Mouse (Mus musculus) kidney, embryonic 16.5 days (tissue): ENCODE measurements around the gene Tmem198b. TPM values are rescaled to one million over a fixed set of nuclear protein-coding genes. Genes with fewer than 3 reads are reported as not detected.
"Not testable (repeated sequence)": the region's sequence is repeated elsewhere in the genome, so short reads cannot be mapped to it uniquely, and the experiment has no call there.

Experiments
- ATAC-seq: fragments of 200-750 bp; cut with Nextera tagmentation; 2 replicates; pipeline ENCODE4 v1.8.0; 2017; ENCODE audit warnings: moderate TSS enrichment; ENCODE audit not compliant: low FRiP score, low TSS enrichment
- H3K27ac ChIP-seq: fragments of 300-500 bp; sonication (generic); 2 replicates; pipeline ENCODE4 v1.5.1; 2014; ENCODE audit warnings: low read length
- H3K27me3 ChIP-seq: fragments of 300-500 bp; sonication (generic); 2 replicates; pipeline ENCODE4 v1.6.1; 2014; ENCODE audit warnings: low read length, control low read depth, mixed read lengths; ENCODE audit not compliant: insufficient read depth
- H3K36me3 ChIP-seq: fragments of 300-500 bp; sonication (generic); 2 replicates; pipeline ENCODE4 v1.6.1; 2014; ENCODE audit warnings: low read length, control low read depth, mixed read lengths; ENCODE audit not compliant: insufficient read depth
- H3K4me1 ChIP-seq: fragments of 300-500 bp; sonication (generic); 2 replicates; pipeline ENCODE4 v1.6.1; 2014; ENCODE audit warnings: low read length, control low read depth, mixed read lengths; ENCODE audit not compliant: insufficient read depth
- H3K4me2 ChIP-seq: fragments of 300-500 bp; sonication (generic); replicated peaks from 2 replicates; pipeline ENCODE4 v1.6.1; 2014; ENCODE audit warnings: low read depth, low read length
- H3K4me3 ChIP-seq: fragments of 300-500 bp; sonication (generic); 2 replicates; pipeline ENCODE4 v1.5.1; 2014; ENCODE audit warnings: mild to moderate bottlenecking, low read length
- H3K9ac ChIP-seq: fragments of 300-500 bp; sonication (generic); replicated peaks from 2 replicates; pipeline ENCODE4 v1.6.1; 2014; ENCODE audit warnings: low read length
- H3K9me3 ChIP-seq: fragments of 300-500 bp; sonication (generic); 2 replicates; pipeline ENCODE4 v1.6.1; 2016; ENCODE audit warnings: low read length, control low read depth
- WGBS: fragments of 180-500 bp; shearing (Covaris S2); extraction: QIAGEN DNeasy Blood & Tissue Kit; methylation state at CpG from one replicate; pipeline ENCODE4 v1.1.7; 2014; 5-methylcytosine and 5-hydroxymethylcytosine counted together
- polyA plus RNA-seq: library from polyadenylated mRNA; unstranded; fragments of >200 nt; fragmentation: Nextera tagmentation; extraction: Ambion mirVana; gene quantifications from 2 replicates; pipeline ENCODE4 v1.2.1, GENCODE M21; 2015

Gene Tmem198b
- polyA plus RNA-seq, 1 experiment from 2014 or later, result 19.3 TPM

DNA sequence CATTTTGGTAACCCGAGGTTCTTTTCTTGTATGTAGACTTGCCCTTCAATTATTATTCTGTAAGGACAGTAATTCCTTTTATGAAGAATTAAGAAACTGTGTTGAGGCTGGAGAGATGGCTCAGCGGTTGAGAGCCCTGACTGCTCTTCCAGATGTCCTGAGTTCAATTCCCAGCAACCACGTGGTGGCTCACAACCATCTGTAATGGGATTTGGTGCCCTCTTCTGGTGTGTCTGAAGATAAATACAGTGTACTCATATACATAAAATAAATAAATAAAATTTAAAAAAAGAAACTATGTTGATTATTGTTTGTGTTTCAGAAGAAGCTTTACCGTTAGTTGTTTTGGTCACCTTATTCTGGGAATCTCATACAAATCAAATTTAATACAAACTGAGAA is 18.9 kb upstream of the Tmem198b start:
- H3K4me1 ChIP-seq, result peaks cover 19% of the 10 kb centered on the region
- peaks cover 19% of the 10 kb centered on the region; the same call in 1 of the 2 replicates for H3K36me3 ChIP-seq
- H3K9ac ChIP-seq, H3K27ac ChIP-seq, ATAC-seq, H3K9me3 ChIP-seq, H3K27me3 ChIP-seq: not testable (repeated sequence)
- H3K4me2 ChIP-seq, result peak overlapping the region; percentile 94
- WGBS, result 79% methylated on average over 4 of the region's 4 CpGs
- peak overlapping the region; percentile 85 for H3K4me3 ChIP-seq

- Histone ChIP-seq H3K4me2 (peak overlapping the region; percentile 94), H3K9ac (peak overlapping the region; percentile 86), H3K36me3 (peaks cover 23% of the 10 kb centered on the region), H3K9me3 (no peaks in the 10 kb centered on the region), H3K4me3 (peak overlapping the region; percentile 85), H3K4me1 (peaks cover 19% of the 10 kb centered on the region), H3K27ac (peak overlapping the region; percentile 44; the same call in 1 of the 2 replicates), H3K27me3 (no peaks in the 10 kb centered on the region)
- WGBS, result 2% methylated on average over 13 of the region's 13 CpGs
- peak; percentile 5; the same call in 1 of the 2 replicates for ATAC-seq
Measured at GRCm38 (mm10) chr10:128822135-128822534, 18.0 kb upstream of the Tmem198b start.

DNA sequence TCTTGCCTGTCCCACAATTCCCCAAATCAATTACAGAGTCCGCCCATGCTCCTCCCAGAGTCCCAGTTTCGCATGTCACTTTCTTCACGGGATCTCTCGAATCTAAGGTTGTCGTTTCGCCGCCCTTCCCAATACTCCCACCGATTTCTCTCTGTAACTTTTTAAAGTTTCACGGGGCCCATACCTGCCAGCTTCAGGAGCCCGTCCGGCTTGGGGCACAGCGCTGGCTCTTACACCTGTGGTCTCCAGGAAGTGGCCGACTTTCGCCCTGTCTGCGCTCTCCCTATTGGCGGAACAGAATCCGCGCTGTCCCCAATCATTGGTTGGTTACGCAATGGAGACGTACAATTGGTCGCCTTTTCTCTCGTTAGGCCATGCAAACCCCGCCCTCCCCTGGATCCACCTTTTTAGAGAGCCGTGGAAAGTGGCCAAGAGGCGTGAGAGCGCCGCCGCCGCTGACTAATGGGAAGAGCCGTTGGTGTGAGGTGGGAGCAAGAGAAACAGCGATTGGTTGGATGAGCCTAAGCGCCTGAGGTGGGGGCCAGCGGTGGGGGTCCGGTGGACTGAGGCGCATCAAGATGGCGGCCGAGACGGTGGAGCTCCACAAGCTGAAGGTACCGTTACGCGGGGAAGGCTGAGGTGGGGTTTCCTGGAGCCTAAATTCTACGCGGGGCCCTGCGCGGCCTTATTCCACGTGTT is 17.3 kb upstream of the Tmem198b start, which contains the start of gene Ormdl2:
Gene Ormdl2, minus strand, starts transcription at position 288 of the 699 bp plus-strand sequence.
- under 1% methylated on average over 46 of the region's 46 CpGs for WGBS
- no peaks in the 10 kb centered on the region for H3K27me3 ChIP-seq
- peak within 1 kb of the TSS; percentile 86 for H3K9ac ChIP-seq
- H3K9me3 ChIP-seq, result no peaks in the 10 kb centered on the region
- H3K36me3 ChIP-seq, result peaks cover 29% of the 10 kb centered on the region
- H3K4me1 ChIP-seq, result peaks cover 19% of the 10 kb centered on the region
- H3K4me3 ChIP-seq, result peak within 1 kb of the TSS; percentile 85
- peak; percentile 100 for ATAC-seq
- peak within 1 kb of the TSS; percentile 44; the same call in 1 of the 2 replicates for H3K27ac ChIP-seq
- peak within 1 kb of the TSS; percentile 94 for H3K4me2 ChIP-seq

GRCm38 (mm10) chr10:128820217-128820616 is 16.0 kb upstream of the Tmem198b start:
- Histone ChIP-seq H3K4me2 (no peak overlapping the region), H3K27me3 (no peaks in the 10 kb centered on the region), H3K9me3 (no peaks in the 10 kb centered on the region), H3K9ac (no peak overlapping the region), H3K4me3 (no peak overlapping the region), H3K4me1 (peaks cover 19% of the 10 kb centered on the region), H3K27ac (no peak overlapping the region), H3K36me3 (peaks cover 39% of the 10 kb centered on the region)
- no peak for ATAC-seq
- WGBS, result 88% methylated on average over 4 of the region's 4 CpGs

DNA sequence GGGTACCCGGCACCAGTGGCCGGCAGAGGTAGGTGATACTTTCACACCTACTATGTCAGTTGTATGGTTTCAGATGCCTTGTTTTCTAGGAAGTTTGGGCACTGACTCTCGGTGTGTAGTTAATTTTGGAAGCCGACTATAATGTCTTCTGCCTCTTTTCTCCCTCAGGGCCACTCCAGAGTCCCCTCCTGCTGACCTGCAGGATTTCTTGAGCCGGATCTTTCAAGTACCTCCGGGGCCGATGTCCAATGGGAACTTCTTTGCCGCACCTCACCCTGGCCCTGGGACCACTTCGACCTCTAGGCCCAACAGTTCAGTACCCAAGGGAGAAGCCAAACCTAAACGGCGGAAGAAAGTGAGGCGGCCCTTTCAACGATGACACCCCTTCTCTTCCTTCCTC is 12.9 kb upstream of the Tmem198b start, which contains the start of gene Sarnp:
Gene Sarnp, plus strand, starts transcription at position 301 of the 400 bp plus-strand sequence.
- WGBS, result 88% methylated on average over 13 of the region's 13 CpGs
- H3K4me2 ChIP-seq, result no peak within 1 kb of the TSS
- peaks cover 49% of the 10 kb centered on the region for H3K36me3 ChIP-seq

GRCm38 (mm10) chr10:128807018-128807417 is 2.8 kb upstream of the Tmem198b start:
- H3K4me3 ChIP-seq, result peak overlapping the region; percentile 69
- 89% methylated on average over 8 of the region's 8 CpGs for WGBS
- H3K4me2 ChIP-seq, result peak overlapping the region; percentile 65
- H3K27ac ChIP-seq, result no peak overlapping the region
- no peak for ATAC-seq
- H3K27me3 ChIP-seq, result no peaks in the 10 kb centered on the region
- H3K9ac ChIP-seq, result peak overlapping the region; percentile 74
- peaks cover 25% of the 10 kb centered on the region for H3K36me3 ChIP-seq
- peaks cover 52% of the 10 kb centered on the region for H3K4me1 ChIP-seq
- H3K9me3 ChIP-seq, result no peaks in the 10 kb centered on the region

More for the DNA sequence above, 12.9 kb upstream of the Tmem198b start, which contains the start of gene Sarnp:
- no peak for ATAC-seq
- H3K4me1 ChIP-seq, result peaks cover 8% of the 10 kb centered on the region
- no peaks in the 10 kb centered on the region for H3K27me3 ChIP-seq
- no peak within 1 kb of the TSS for H3K4me3 ChIP-seq
- no peaks in the 10 kb centered on the region for H3K9me3 ChIP-seq
- no peak within 1 kb of the TSS for H3K9ac ChIP-seq
- H3K27ac ChIP-seq, result no peak within 1 kb of the TSS

DNA sequence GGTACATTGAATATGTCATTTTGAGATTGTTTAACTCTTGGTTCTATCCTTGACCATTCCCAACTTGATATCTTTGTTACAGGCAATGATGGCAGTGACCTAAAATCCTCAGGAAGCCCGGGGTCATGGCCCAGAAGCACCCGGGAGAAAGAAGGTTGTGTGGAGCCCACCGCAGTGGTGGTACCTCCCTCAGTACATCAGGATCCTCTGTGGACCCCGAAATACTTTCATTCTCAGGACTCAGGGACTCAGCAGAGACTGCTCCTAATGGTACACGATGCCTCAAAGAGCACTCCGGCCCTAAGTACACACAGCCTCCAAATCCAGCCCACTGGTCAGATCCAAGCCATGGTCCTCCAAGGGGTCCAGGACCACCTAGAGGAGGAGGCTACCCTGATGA is 1.9 kb upstream of the Tmem198b start:
- Histone ChIP-seq H3K9me3 (no peaks in the 10 kb centered on the region), H3K27me3 (no peaks in the 10 kb centered on the region), H3K4me3 (peak overlapping the region; percentile 69), H3K9ac (peak overlapping the region; percentile 74), H3K4me1 (peaks cover 52% of the 10 kb centered on the region), H3K27ac (0 out of 2 replicates have a peak overlapping the region, but pooled peaks have one; percentile 98), H3K36me3 (peaks cover 28% of the 10 kb centered on the region), H3K4me2 (peak overlapping the region; percentile 65)
- no peak for ATAC-seq
- 48% methylated on average over 6 of the region's 6 CpGs for WGBS

DNA sequence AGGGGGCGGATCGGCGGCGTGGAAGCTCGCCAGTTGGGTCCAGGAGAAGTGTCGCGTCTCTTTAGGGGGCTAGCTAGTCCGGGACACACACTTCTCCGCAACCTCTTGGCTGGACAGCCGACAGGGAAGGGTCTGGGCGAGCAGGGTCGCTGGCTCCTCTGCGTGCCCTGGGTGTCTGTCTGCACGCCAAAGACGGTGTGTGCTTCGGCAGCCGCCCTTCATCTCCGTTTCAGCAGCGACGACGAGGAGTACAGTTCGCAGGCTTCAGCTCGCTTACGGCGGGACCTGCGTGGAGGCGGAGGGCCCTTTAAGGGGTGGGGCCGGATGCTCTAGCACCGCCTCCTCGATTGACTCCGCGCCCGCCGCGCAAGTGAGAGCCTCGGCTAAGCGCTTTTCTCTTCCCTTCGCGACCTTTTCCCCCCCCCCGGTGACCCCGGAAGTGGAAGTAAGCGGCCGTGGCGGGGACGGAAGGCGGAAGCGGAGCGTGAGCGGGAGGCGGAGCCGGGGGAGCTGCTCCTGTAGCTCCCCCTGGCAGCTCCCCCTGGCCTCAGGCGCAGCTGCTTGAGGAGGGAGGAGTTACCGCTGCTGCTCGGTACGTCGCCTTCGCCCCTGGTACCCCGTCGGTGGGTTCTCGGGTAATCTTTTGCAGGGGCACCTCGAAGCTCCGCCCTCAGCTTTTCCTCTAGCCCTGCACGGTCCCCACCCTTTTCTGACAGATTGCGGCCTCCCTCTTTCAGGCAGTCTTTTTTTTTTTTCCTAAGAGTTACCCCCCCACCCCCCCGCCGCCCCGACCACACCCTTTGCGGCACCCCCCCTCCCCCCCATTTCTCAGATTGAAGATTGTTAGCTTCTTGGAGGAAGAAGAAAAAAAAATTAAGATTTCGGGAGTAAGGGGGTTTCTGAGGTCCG is 1.2 kb upstream of the Tmem198b start:
- peaks cover 52% of the 10 kb centered on the region for H3K4me1 ChIP-seq
- H3K9me3 ChIP-seq, result no peaks in the 10 kb centered on the region
- under 1% methylated on average over 70 of the region's 70 CpGs for WGBS
- no peaks in the 10 kb centered on the region for H3K27me3 ChIP-seq
- peak overlapping the region; percentile 95 for H3K4me2 ChIP-seq
- peak overlapping the region; percentile 69 for H3K4me3 ChIP-seq
- ATAC-seq, result peak; percentile 93
- peak overlapping the region; percentile 98 for H3K27ac ChIP-seq
- peak overlapping the region; percentile 96 for H3K9ac ChIP-seq
- peaks cover 27% of the 10 kb centered on the region for H3K36me3 ChIP-seq

GRCm38 (mm10) chr10:128803771-128804270 is 349 bp downstream of the Tmem198b start, which contains the start of gene Dnajc14:
Gene Dnajc14, plus strand, starts transcription at chr10:128804062.
- H3K4me2 ChIP-seq, result peak within 1 kb of the TSS; percentile 95
- H3K27ac ChIP-seq, result peak within 1 kb of the TSS; percentile 98
- H3K4me1 ChIP-seq, result peaks cover 43% of the 10 kb centered on the region
- H3K27me3 ChIP-seq, result no peaks in the 10 kb centered on the region
- H3K9me3 ChIP-seq, result no peaks in the 10 kb centered on the region
- ATAC-seq, result peak; percentile 6
- WGBS, result 1% methylated on average over 14 of the region's 14 CpGs
- H3K4me3 ChIP-seq, result peak within 1 kb of the TSS; percentile 69
- H3K9ac ChIP-seq, result peak within 1 kb of the TSS; percentile 96
- H3K36me3 ChIP-seq, result peaks cover 24% of the 10 kb centered on the region
